Mouse (Mus musculus): ENCODE measurements around the gene Rnf115. TPM values are rescaled to one million over a fixed set of nuclear protein-coding genes. Genes with fewer than 3 reads are reported as not detected.

Rnf115 gene
- total and polyA plus RNA-seq, 2 experiments = 12.7 to 33.6 TPM

DNA sequence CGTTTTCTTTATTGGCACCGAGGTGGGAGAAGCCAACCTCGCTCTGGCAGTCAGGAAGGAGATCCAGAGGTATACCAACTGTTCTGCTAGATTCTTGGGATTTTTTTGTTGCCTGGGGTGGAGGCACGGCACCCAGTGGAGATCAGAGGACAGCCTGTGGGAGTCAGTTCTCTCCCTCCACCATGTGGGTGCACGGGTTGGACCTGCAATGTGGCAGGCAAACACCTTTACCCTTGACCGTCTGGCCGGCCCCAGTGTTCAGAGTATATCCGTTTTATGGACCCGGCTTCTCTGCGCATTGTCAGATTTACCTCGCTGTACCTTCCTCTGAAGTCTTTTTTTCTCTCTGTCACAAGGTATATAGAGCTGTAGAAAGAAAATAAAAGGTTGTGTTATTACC lies 72.8 kb downstream of the Rnf115 start:
- peaks cover 5% of the 10 kb centered on the region; the same call in 1 of the 2 replicates for H3K36me3 ChIP-seq (ENCODE audit: control insufficient read depth, insufficient read depth, low read length)
- no peak for DNase-seq (ENCODE audit: extremely low read depth, low read depth, low spot score)
- H3K79me2 ChIP-seq (ENCODE audit: control insufficient read depth, insufficient read depth, low read length) = no peaks in the 10 kb centered on the region
- TF ChIP-seq POLR2A (IDR thresholded peaks at IDR 0.05; ENCODE audit: extremely low read depth, insufficient read depth, low read length) (no peak), CTCF (IDR thresholded peaks at IDR 0.05; ENCODE audit: low read depth, low read length) (no peak)
- no peak overlapping the region for H3K27ac ChIP-seq (replicated peaks; ENCODE audit: insufficient read depth, low read depth, low read length)
- H3K4me3 ChIP-seq (ENCODE audit: insufficient read depth, low read depth, low read length) = no peak overlapping the region
- H3K4me1 ChIP-seq (ENCODE audit: control insufficient read depth, insufficient read depth, low read length) = no peaks in the 10 kb centered on the region
- H3K27me3 ChIP-seq (ENCODE audit: control insufficient read depth, insufficient read depth, low read length) = no peaks in the 10 kb centered on the region
- whole genome bisulfite sequencing = 37% methylated on average over 11 of the region's 11 CpGs
- H3K9ac ChIP-seq (ENCODE audit: low read depth, low read length) = no peak overlapping the region

DNA sequence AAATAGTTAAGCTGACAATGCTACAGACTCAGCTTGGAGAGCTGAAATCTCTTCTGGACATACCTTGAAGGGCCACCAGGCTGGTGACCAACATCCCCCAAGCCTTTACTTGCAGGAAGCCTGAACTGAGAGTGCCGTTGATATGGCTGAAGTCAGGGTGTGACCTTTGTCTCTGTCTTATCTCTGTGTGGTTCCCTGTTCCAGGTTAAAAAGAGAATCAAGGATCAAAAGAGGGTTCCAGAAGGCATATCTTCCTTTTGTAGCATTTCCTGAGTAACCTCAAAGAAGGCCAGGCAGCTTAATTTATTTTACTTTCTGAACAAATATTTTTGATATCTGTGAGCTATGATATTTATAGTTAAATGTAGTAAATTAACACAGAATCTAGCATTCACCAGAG lies 74.8 kb downstream of the Rnf115 start:
- no peaks in the 10 kb centered on the region for H3K79me2 ChIP-seq (ENCODE audit: control insufficient read depth, insufficient read depth, low read length)
- no peak overlapping the region for H3K9ac ChIP-seq (ENCODE audit: low read depth, low read length)
- H3K36me3 ChIP-seq (ENCODE audit: control insufficient read depth, insufficient read depth, low read length) = no peaks in the 10 kb centered on the region
- no peak for DNase-seq (ENCODE audit: extremely low read depth, low read depth, low spot score)
- no peaks in the 10 kb centered on the region for H3K27me3 ChIP-seq (ENCODE audit: control insufficient read depth, insufficient read depth, low read length)
- 8% methylated on average over 1 of the region's 1 CpGs for WGBS
- no peaks in the 10 kb centered on the region for H3K4me1 ChIP-seq (ENCODE audit: control insufficient read depth, insufficient read depth, low read length)
- H3K4me3 ChIP-seq (ENCODE audit: insufficient read depth, low read depth, low read length) = no peak overlapping the region
- TF ChIP-seq POLR2A (IDR thresholded peaks at IDR 0.05; ENCODE audit: extremely low read depth, insufficient read depth, low read length) = no peak
- no peak for TF ChIP-seq CTCF (IDR thresholded peaks at IDR 0.05; ENCODE audit: low read depth, low read length)
- no peak overlapping the region for H3K27ac ChIP-seq (replicated peaks; ENCODE audit: insufficient read depth, low read depth, low read length)

GRCm38 (mm10) chr3:96808136-96808535 lies 80.7 kb downstream of the Rnf115 start:
- Histone ChIP-seq H3K4me3 (ENCODE audit: insufficient read depth, low read depth, low read length) (no peak overlapping the region), H3K4me1 (ENCODE audit: control insufficient read depth, insufficient read depth, low read length) (no peaks in the 10 kb centered on the region), H3K9ac (ENCODE audit: low read depth, low read length) (no peak overlapping the region), H3K36me3 (ENCODE audit: control insufficient read depth, insufficient read depth, low read length) (no peaks in the 10 kb centered on the region), H3K27me3 (ENCODE audit: control insufficient read depth, insufficient read depth, low read length) (no peaks in the 10 kb centered on the region), H3K79me2 (ENCODE audit: control insufficient read depth, insufficient read depth, low read length) (no peaks in the 10 kb centered on the region), H3K27ac (replicated peaks; ENCODE audit: insufficient read depth, low read depth, low read length) (no peak overlapping the region)
- DNase-seq (ENCODE audit: extremely low read depth, low read depth, low spot score) = no peak
- TF ChIP-seq CTCF (IDR thresholded peaks at IDR 0.05; ENCODE audit: low read depth, low read length) (no peak), POLR2A (IDR thresholded peaks at IDR 0.05; ENCODE audit: extremely low read depth, insufficient read depth, low read length) (no peak)
- WGBS = 96% methylated on average over 3 of the region's 3 CpGs

GRCm38 (mm10) chr3:96808651-96809050 lies 81.2 kb downstream of the Rnf115 start:
- H3K79me2 ChIP-seq (ENCODE audit: control insufficient read depth, insufficient read depth, low read length) = no peaks in the 10 kb centered on the region
- H3K27me3 ChIP-seq (ENCODE audit: control insufficient read depth, insufficient read depth, low read length) = no peaks in the 10 kb centered on the region
- H3K4me3 ChIP-seq (ENCODE audit: insufficient read depth, low read depth, low read length) = no peak overlapping the region
- no peaks in the 10 kb centered on the region for H3K4me1 ChIP-seq (ENCODE audit: control insufficient read depth, insufficient read depth, low read length)
- H3K27ac ChIP-seq (replicated peaks; ENCODE audit: insufficient read depth, low read depth, low read length) = no peak overlapping the region
- 43% methylated on average over 3 of the region's 3 CpGs for WGBS
- TF ChIP-seq POLR2A (IDR thresholded peaks at IDR 0.05; ENCODE audit: extremely low read depth, insufficient read depth, low read length) (no peak), CTCF (IDR thresholded peaks at IDR 0.05; ENCODE audit: low read depth, low read length) (no peak)
- no peaks in the 10 kb centered on the region for H3K36me3 ChIP-seq (ENCODE audit: control insufficient read depth, insufficient read depth, low read length)
- DNase-seq (ENCODE audit: extremely low read depth, low read depth, low spot score) = no peak
- no peak overlapping the region for H3K9ac ChIP-seq (ENCODE audit: low read depth, low read length)

DNA sequence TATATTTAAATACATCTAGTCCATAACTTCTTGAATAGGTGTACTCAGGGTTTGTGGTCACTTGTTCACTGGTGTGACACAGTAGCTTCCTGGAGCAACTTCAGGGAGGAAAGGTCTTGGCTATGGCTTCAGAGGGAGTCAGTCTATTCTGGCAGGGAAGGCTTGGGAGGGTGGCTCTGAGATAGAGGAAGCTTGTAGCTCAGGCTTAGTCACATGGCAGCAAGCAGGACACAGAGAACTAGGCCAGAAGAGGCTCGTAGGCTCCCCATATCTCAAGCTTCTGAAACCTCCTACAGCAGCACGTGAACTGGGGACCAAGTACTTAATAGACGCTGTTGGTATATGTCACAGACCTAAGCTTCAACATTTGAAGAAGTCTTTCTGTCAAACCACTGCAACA lies 83.8 kb downstream of the Rnf115 start:
- no peaks in the 10 kb centered on the region for H3K79me2 ChIP-seq (ENCODE audit: control insufficient read depth, insufficient read depth, low read length)
- H3K27ac ChIP-seq (replicated peaks; ENCODE audit: insufficient read depth, low read depth, low read length) = no peak overlapping the region
- no peaks in the 10 kb centered on the region for H3K4me1 ChIP-seq (ENCODE audit: control insufficient read depth, insufficient read depth, low read length)
- WGBS = 85% methylated on average over 3 of the region's 3 CpGs
- DNase-seq (ENCODE audit: extremely low read depth, low read depth, low spot score) = no peak
- TF ChIP-seq CTCF (IDR thresholded peaks at IDR 0.05; ENCODE audit: low read depth, low read length) (no peak), POLR2A (IDR thresholded peaks at IDR 0.05; ENCODE audit: extremely low read depth, insufficient read depth, low read length) (no peak)
- H3K4me3 ChIP-seq (ENCODE audit: insufficient read depth, low read depth, low read length) = no peak overlapping the region
- no peaks in the 10 kb centered on the region for H3K36me3 ChIP-seq (ENCODE audit: control insufficient read depth, insufficient read depth, low read length)
- no peak overlapping the region for H3K9ac ChIP-seq (ENCODE audit: low read depth, low read length)
- H3K27me3 ChIP-seq (ENCODE audit: control insufficient read depth, insufficient read depth, low read length) = no peaks in the 10 kb centered on the region

DNA sequence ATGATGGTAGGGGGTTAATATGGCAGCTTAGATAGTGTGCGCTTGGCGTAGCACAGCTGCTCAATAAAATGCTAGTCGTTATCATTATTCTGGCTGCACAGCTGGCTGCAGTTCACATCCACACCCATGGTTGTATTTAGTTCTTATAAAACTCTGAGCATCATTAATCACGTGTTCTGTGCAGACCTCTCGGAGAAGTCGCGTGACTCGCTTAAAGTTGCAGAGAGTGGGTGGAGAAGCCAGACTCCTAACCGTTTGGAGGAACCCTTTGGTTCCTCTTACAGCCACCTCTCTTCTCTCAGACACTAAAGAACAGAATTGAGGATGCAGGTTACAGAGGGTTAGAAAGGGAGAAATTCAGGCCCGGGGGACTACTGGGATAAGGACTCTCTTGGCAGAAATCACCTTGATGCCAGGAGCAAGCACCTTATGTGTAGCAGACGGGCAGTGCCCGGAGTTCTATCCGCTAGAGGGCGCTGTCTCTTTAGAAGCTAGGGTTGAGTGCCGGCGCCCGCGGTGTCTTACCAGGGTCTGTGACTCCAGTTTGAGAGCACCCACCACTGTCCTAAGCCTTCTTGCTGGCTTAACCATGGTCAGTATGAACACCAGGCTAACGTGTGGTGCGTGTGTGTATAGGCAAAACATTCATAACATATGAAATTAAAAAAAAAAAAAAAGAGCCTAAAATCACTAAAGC lies 85.1 kb downstream of the Rnf115 start:
- Histone ChIP-seq H3K4me3 (ENCODE audit: insufficient read depth, low read depth, low read length) (peak overlapping the region; percentile 9; the same call in 1 of the 2 replicates), H3K79me2 (ENCODE audit: control insufficient read depth, insufficient read depth, low read length) (no peaks in the 10 kb centered on the region), H3K36me3 (ENCODE audit: control insufficient read depth, insufficient read depth, low read length) (no peaks in the 10 kb centered on the region), H3K27me3 (ENCODE audit: control insufficient read depth, insufficient read depth, low read length) (no peaks in the 10 kb centered on the region), H3K4me1 (ENCODE audit: control insufficient read depth, insufficient read depth, low read length) (no peaks in the 10 kb centered on the region), H3K9ac (ENCODE audit: low read depth, low read length) (peak overlapping the region; percentile 49; the same call in 1 of the 2 replicates), H3K27ac (replicated peaks; ENCODE audit: insufficient read depth, low read depth, low read length) (no peak overlapping the region)
- peak; percentile 86 for TF ChIP-seq CTCF (IDR thresholded peaks at IDR 0.05; ENCODE audit: low read depth, low read length)
- TF ChIP-seq POLR2A (IDR thresholded peaks at IDR 0.05; ENCODE audit: extremely low read depth, insufficient read depth, low read length) = no peak
- DNase-seq (ENCODE audit: extremely low read depth, low read depth, low spot score) = peak; percentile 67
- WGBS = 38% methylated on average over 20 of the region's 20 CpGs
